Mouse (Mus musculus) embryonic facial prominence, embryonic 15.5 days (tissue): Measurements from ENCODE around the gene Fam53b. TPM values are rescaled to one million over a fixed set of nuclear protein-coding genes. Genes with fewer than 3 reads are reported as not detected.

ENCODE experiments used
- ATAC-seq: fragments of 200-750 bp; cut with Nextera tagmentation; 2 replicates; pipeline ENCODE4 v1.8.0; 2017; ENCODE audit warnings: low read depth, moderate TSS enrichment; ENCODE audit not compliant: insufficient number of reproducible peaks, low FRiP score, low TSS enrichment
- H3K27ac ChIP-seq: fragments of 300-500 bp; sonication (generic); replicated peaks from 2 replicates; pipeline ENCODE4 v1.5.1; 2015; ENCODE audit warnings: mild to moderate bottlenecking, inconsistent platforms
- H3K27me3 ChIP-seq: fragments of 300-500 bp; sonication (generic); 2 replicates; pipeline ENCODE4 v1.6.1; 2015; ENCODE audit warnings: inconsistent platforms
- H3K36me3 ChIP-seq: fragments of 300-500 bp; sonication (generic); 2 replicates; pipeline ENCODE4 v1.6.1; 2015; ENCODE audit warnings: mild to moderate bottlenecking, inconsistent platforms
- H3K4me1 ChIP-seq: fragments of 300-500 bp; sonication (generic); 2 replicates; pipeline ENCODE4 v1.6.1; 2015; ENCODE audit warnings: inconsistent platforms
- H3K4me2 ChIP-seq: fragments of 300-500 bp; sonication (generic); replicated peaks from 2 replicates; pipeline ENCODE4 v1.6.1; 2015; ENCODE audit warnings: mild to moderate bottlenecking, inconsistent platforms
- H3K4me3 ChIP-seq: fragments of 300-500 bp; sonication (generic); replicated peaks from 2 replicates; pipeline ENCODE4 v1.5.1; 2015; ENCODE audit warnings: mild to moderate bottlenecking, inconsistent platforms
- H3K9ac ChIP-seq: fragments of 300-500 bp; sonication (generic); 2 replicates; pipeline ENCODE4 v1.6.1; 2015; ENCODE audit warnings: inconsistent platforms
- H3K9me3 ChIP-seq: fragments of 300-500 bp; sonication (generic); replicated peaks from 2 replicates; pipeline ENCODE4 v1.6.1; 2016; ENCODE audit warnings: inconsistent platforms
- WGBS: fragments of 180-500 bp; shearing (Covaris S2); methylation state at CpG from one replicate; pipeline ENCODE4 v1.1.7; 2015; 5-methylcytosine and 5-hydroxymethylcytosine counted together
- polyA plus RNA-seq: library from polyadenylated mRNA; unstranded; fragments of >200 nt; fragmentation: Nextera tagmentation; extraction: Ambion mirVana; gene quantifications from 2 replicates; pipeline ENCODE4 v1.2.1, GENCODE M21; 2015

Gene Fam53b
- polyA plus RNA-seq, 1 experiment from 2014 or later: 22.5 TPM

GRCm38 (mm10) chr7:132786522-132786921 lies 27.2 kb downstream of the Fam53b start:
- Histone ChIP-seq H3K9ac (no peak overlapping the region), H3K27ac (0 out of 2 replicates have a peak overlapping the region, but pooled peaks have one; percentile 68), H3K4me3 (no peak overlapping the region), H3K4me2 (no peak overlapping the region), H3K9me3 (no peaks in the 10 kb centered on the region), H3K27me3 (no peaks in the 10 kb centered on the region), H3K36me3 (no peaks in the 10 kb centered on the region), H3K4me1 (peaks cover 40% of the 10 kb centered on the region)
- WGBS: 48% methylated on average over 4 of the region's 4 CpGs
- ATAC-seq: no peak

- Histone ChIP-seq H3K36me3 (no peaks in the 10 kb centered on the region), H3K9me3 (no peaks in the 10 kb centered on the region), H3K9ac (no peak overlapping the region), H3K4me1 (peaks cover 40% of the 10 kb centered on the region), H3K27ac (peak overlapping the region; percentile 68), H3K4me3 (no peak overlapping the region), H3K4me2 (no peak overlapping the region), H3K27me3 (no peaks in the 10 kb centered on the region)
- 46% methylated on average over 7 of the region's 7 CpGs for WGBS
- no peak for ATAC-seq
Measured at GRCm38 (mm10) chr7:132786011-132786410, 27.7 kb downstream of the Fam53b start.

- Histone ChIP-seq H3K27me3 (no peaks in the 10 kb centered on the region), H3K4me3 (no peak overlapping the region), H3K9ac (no peak overlapping the region), H3K4me1 (peaks cover 40% of the 10 kb centered on the region), H3K9me3 (no peaks in the 10 kb centered on the region), H3K36me3 (no peaks in the 10 kb centered on the region), H3K4me2 (no peak overlapping the region), H3K27ac (no peak overlapping the region)
- 77% methylated on average over 5 of the region's 5 CpGs for WGBS
- no peak for ATAC-seq
Measured at GRCm38 (mm10) chr7:132784101-132784500, 29.6 kb downstream of the Fam53b start.

GRCm38 (mm10) chr7:132781850-132782249 lies 31.8 kb downstream of the Fam53b start:
- peaks cover 40% of the 10 kb centered on the region for H3K4me1 ChIP-seq
- H3K4me2 ChIP-seq: no peak overlapping the region
- peaks cover 13% of the 10 kb centered on the region; the same call in 1 of the 2 replicates for H3K36me3 ChIP-seq
- no peak overlapping the region for H3K9ac ChIP-seq
- no peaks in the 10 kb centered on the region for H3K9me3 ChIP-seq
- H3K27me3 ChIP-seq: no peaks in the 10 kb centered on the region
- no peak for ATAC-seq
- no peak overlapping the region for H3K4me3 ChIP-seq
- peak overlapping the region; percentile 35; the same call in 1 of the 2 replicates for H3K27ac ChIP-seq
- 33% methylated on average over 6 of the region's 6 CpGs for WGBS

- Histone ChIP-seq H3K27me3 (no peaks in the 10 kb centered on the region), H3K4me2 (no peak overlapping the region), H3K36me3 (peaks cover 17% of the 10 kb centered on the region), H3K9ac (no peak overlapping the region), H3K9me3 (no peaks in the 10 kb centered on the region), H3K27ac (peak overlapping the region; percentile 35), H3K4me3 (no peak overlapping the region), H3K4me1 (peaks cover 38% of the 10 kb centered on the region)
- no peak for ATAC-seq
- WGBS: 41% methylated on average over 7 of the region's 7 CpGs
Measured at GRCm38 (mm10) chr7:132781130-132781814, 32.4 kb downstream of the Fam53b start.

- no peaks in the 10 kb centered on the region for H3K27me3 ChIP-seq
- 61% methylated on average over 4 of the region's 4 CpGs for WGBS
- no peak overlapping the region for H3K4me3 ChIP-seq
- no peak overlapping the region for H3K4me2 ChIP-seq
- H3K9me3 ChIP-seq: no peaks in the 10 kb centered on the region
- no peak for ATAC-seq
- H3K36me3 ChIP-seq: peaks cover 19% of the 10 kb centered on the region
- no peak overlapping the region for H3K27ac ChIP-seq
- peaks cover 32% of the 10 kb centered on the region for H3K4me1 ChIP-seq
- H3K9ac ChIP-seq: no peak overlapping the region
Measured at GRCm38 (mm10) chr7:132780611-132781010, 33.1 kb downstream of the Fam53b start.

- Histone ChIP-seq H3K36me3 (peaks cover 19% of the 10 kb centered on the region), H3K9me3 (no peaks in the 10 kb centered on the region), H3K4me3 (no peak overlapping the region), H3K27me3 (no peaks in the 10 kb centered on the region), H3K4me1 (peaks cover 44% of the 10 kb centered on the region), H3K4me2 (no peak overlapping the region), H3K27ac (no peak overlapping the region), H3K9ac (no peak overlapping the region)
- WGBS: 90% methylated on average over 13 of the region's 13 CpGs
- ATAC-seq: no peak
Measured at GRCm38 (mm10) chr7:132778630-132779029, 35.1 kb downstream of the Fam53b start.

- no peak overlapping the region for H3K9ac ChIP-seq
- H3K36me3 ChIP-seq: peaks cover 19% of the 10 kb centered on the region
- WGBS: 100% methylated on average over 1 of the region's 1 CpGs
- H3K27ac ChIP-seq: no peak overlapping the region
- H3K4me3 ChIP-seq: no peak overlapping the region
- peaks cover 51% of the 10 kb centered on the region for H3K4me1 ChIP-seq
- H3K4me2 ChIP-seq: no peak overlapping the region
- ATAC-seq: no peak
- H3K27me3 ChIP-seq: no peaks in the 10 kb centered on the region
- H3K9me3 ChIP-seq: no peaks in the 10 kb centered on the region
Measured at GRCm38 (mm10) chr7:132777728-132778453, 35.8 kb downstream of the Fam53b start.

- Histone ChIP-seq H3K36me3 (peaks cover 19% of the 10 kb centered on the region), H3K27me3 (no peaks in the 10 kb centered on the region)
- WGBS: 75% methylated on average over 7 of the region's 7 CpGs
Measured at GRCm38 (mm10) chr7:132777117-132777516, 36.6 kb downstream of the Fam53b start.

GRCm38 (mm10) chr7:132776338-132777111 lies 37.2 kb downstream of the Fam53b start:
- no peak overlapping the region for H3K4me3 ChIP-seq
- no peaks in the 10 kb centered on the region for H3K9me3 ChIP-seq
- peaks cover 49% of the 10 kb centered on the region for H3K4me1 ChIP-seq
- ATAC-seq: no peak
- no peaks in the 10 kb centered on the region for H3K27me3 ChIP-seq
- WGBS: 82% methylated on average over 7 of the region's 7 CpGs
- no peak overlapping the region for H3K4me2 ChIP-seq
- H3K27ac ChIP-seq: no peak overlapping the region
- H3K36me3 ChIP-seq: peaks cover 19% of the 10 kb centered on the region
- no peak overlapping the region for H3K9ac ChIP-seq

More at GRCm38 (mm10) chr7:132777117-132777516, 36.6 kb downstream of the Fam53b start:
- H3K9me3 ChIP-seq: no peaks in the 10 kb centered on the region
- ATAC-seq: no peak
- H3K27ac ChIP-seq: no peak overlapping the region
- no peak overlapping the region for H3K4me2 ChIP-seq
- no peak overlapping the region for H3K9ac ChIP-seq
- H3K4me1 ChIP-seq: peaks cover 50% of the 10 kb centered on the region
- H3K4me3 ChIP-seq: no peak overlapping the region

GRCm38 (mm10) chr7:132775922-132776321 lies 37.8 kb downstream of the Fam53b start:
- 92% methylated on average over 10 of the region's 10 CpGs for WGBS
- no peak overlapping the region for H3K27ac ChIP-seq
- no peak overlapping the region for H3K4me2 ChIP-seq
- H3K9ac ChIP-seq: no peak overlapping the region
- H3K9me3 ChIP-seq: no peaks in the 10 kb centered on the region
- H3K36me3 ChIP-seq: peaks cover 19% of the 10 kb centered on the region
- H3K4me1 ChIP-seq: peaks cover 44% of the 10 kb centered on the region
- no peak overlapping the region for H3K4me3 ChIP-seq
- H3K27me3 ChIP-seq: no peaks in the 10 kb centered on the region
- no peak for ATAC-seq
